Mouse (Mus musculus) hindbrain, embryonic 16.5 days (tissue): ENCODE data around the gene Aym1. TPM values are rescaled to one million over a fixed set of nuclear protein-coding genes. Genes with fewer than 3 reads are reported as not detected.

Source experiments
- microRNA-seq: library from miRNA; unstranded; fragments of <30 nt; microRNA quantifications from one replicate; pipeline ENCODE4, GENCODE M21; 2017
- polyA plus RNA-seq: library from polyadenylated mRNA; unstranded; fragments of >200 nt; fragmentation: Nextera tagmentation; extraction: Ambion mirVana; gene quantifications from 2 replicates; pipeline ENCODE4 v1.2.1, GENCODE M21; 2015

Gene Aym1
- polyA plus RNA-seq, 1 experiment from 2014 or later = not detected

Small RNA genes lying within 50 kb of the gene (microRNA-seq; reads per million reads assigned to microRNA genes)
- gene Mir7229 (not detected), gene Mir7230 (not detected)

Other genes starting within 250 kb of the Aym1 start
- 4.3 and 4.8 TPM in 2 replicates for gene 2900026A02Rik, start 136.1 kb upstream of the Aym1 start, polyA plus RNA-seq
- gene Tmem211, start 130.4 kb upstream of the Aym1 start, polyA plus RNA-seq = not detected in 2 replicates
- 19.4 and 23.0 TPM in 2 replicates for gene Sgsm1, start 46.5 kb upstream of the Aym1 start, polyA plus RNA-seq
- gene Wscd2, start 133.0 kb downstream of the Aym1 start, polyA plus RNA-seq = 13.3 and 14.5 TPM in 2 replicates